25 mouse cellular contexts compared by ENCODE assay signal in genomic region chr7:122716299-122716698, GRCm38 (mm10). TPM values are rescaled to one million over a fixed set of nuclear protein-coding genes. Genes with fewer than 3 reads are reported as not detected.
DNase-seq lines count a peak whose midpoint lies in the region; ATAC-seq and TF ChIP-seq lines count a peak whose summit lies in the region.
"Had no signal": no experiment of that assay in that cellular context is flagged by ENCODE, and none has a peak within 500 bp of the region (broad histone marks: within the 10 kb centered on the region; RNA-seq: fewer than 3 reads in every experiment).

No protein-coding gene starts in this region.

- no peak for DNase-seq in midbrain, postnatal 0 days (ENCODE audit: low spot score)
- no peak for DNase-seq in midbrain, embryonic 10.5 days (ENCODE audit: low spot score)
- peak; percentile 47 for DNase-seq in heart, adult 8-10 months (ENCODE audit: low spot score)
- no peak for DNase-seq in thymus, postnatal 25 days
- no peak for DNase-seq in left cerebral cortex, adult 11 months (ENCODE audit: low spot score)
- DNase-seq: adrenal gland, postnatal 10 days; cerebellum, adult 2 months; cerebellum, postnatal 25 days; gastrocnemius, postnatal 10 days; kidney, adult 9 months; kidney, postnatal 25 days; liver, embryonic 13.5 days; lung, adult 2 months; lung, postnatal 4 days; retina, postnatal 1 day; right cerebral cortex, postnatal 25 days; spleen, adult 18-20 months had no signal

- no peak for ATAC-seq in midbrain, postnatal 0 days (ENCODE audit: low FRiP score)
- peak; percentile 62; the same call in 1 of the 2 replicates for ATAC-seq in heart, embryonic 15.5 days (replicated peaks; ENCODE audit: insufficient number of reproducible peaks, insufficient read depth, low FRiP score, low read depth)
- no peak for ATAC-seq in neural tube, embryonic 15.5 days (ENCODE audit: low FRiP score)
- ATAC-seq in kidney, embryonic 16.5 days (ENCODE audit: low FRiP score, low TSS enrichment) = no peak
- ATAC-seq: forebrain, embryonic 14.5 days had no signal

- TF ChIP-seq CTCF in midbrain, postnatal 0 days (IDR thresholded peaks at IDR 0.05) = no peak

- H3K36me3 ChIP-seq in midbrain, postnatal 0 days (ENCODE audit: insufficient read depth, low read length) = no peaks in the 10 kb centered on the region
- no peaks in the 10 kb centered on the region for H3K36me3 ChIP-seq in midbrain, embryonic 10.5 days
- no peaks in the 10 kb centered on the region for H3K36me3 ChIP-seq in heart, embryonic 15.5 days
- H3K36me3 ChIP-seq in neural tube, embryonic 15.5 days = no peaks in the 10 kb centered on the region
- H3K36me3 ChIP-seq in kidney, embryonic 16.5 days (ENCODE audit: insufficient read depth, low read length) = no peaks in the 10 kb centered on the region
- H3K36me3 ChIP-seq: heart, embryonic 13.5 days; liver, embryonic 13.5 days had no signal

- no peak overlapping the region for H3K4me3 ChIP-seq in midbrain, postnatal 0 days (ENCODE audit: low read depth, low read length)
- no peak overlapping the region for H3K4me3 ChIP-seq in midbrain, embryonic 10.5 days
- no peak overlapping the region for H3K4me3 ChIP-seq in heart, embryonic 15.5 days
- no peak overlapping the region for H3K4me3 ChIP-seq in neural tube, embryonic 15.5 days (replicated peaks)
- H3K4me3 ChIP-seq in kidney, embryonic 16.5 days (ENCODE audit: low read length) = no peak overlapping the region
- H3K4me3 ChIP-seq: heart, embryonic 13.5 days; liver, embryonic 13.5 days had no signal

- no peaks in the 10 kb centered on the region for H3K27me3 ChIP-seq in midbrain, postnatal 0 days (ENCODE audit: insufficient read depth, low read length)
- H3K27me3 ChIP-seq in midbrain, embryonic 10.5 days (ENCODE audit: low read depth, poor library complexity, severe bottlenecking) = no peaks in the 10 kb centered on the region
- H3K27me3 ChIP-seq in heart, embryonic 15.5 days = no peaks in the 10 kb centered on the region
- no peaks in the 10 kb centered on the region for H3K27me3 ChIP-seq in neural tube, embryonic 15.5 days (replicated peaks)
- H3K27me3 ChIP-seq in kidney, embryonic 16.5 days (ENCODE audit: insufficient read depth, low read length) = no peaks in the 10 kb centered on the region
- H3K27me3 ChIP-seq: liver, embryonic 13.5 days had no signal

- H3K27ac ChIP-seq in midbrain, postnatal 0 days (ENCODE audit: low read depth, low read length) = peak overlapping the region; percentile 18; the same call in 1 of the 2 replicates
- no peak overlapping the region for H3K27ac ChIP-seq in midbrain, embryonic 10.5 days (replicated peaks)
- H3K27ac ChIP-seq in heart, embryonic 15.5 days = no peak overlapping the region
- H3K27ac ChIP-seq in neural tube, embryonic 15.5 days (replicated peaks) = peak overlapping the region; percentile 34; the same call in 1 of the 2 replicates
- H3K27ac ChIP-seq in kidney, embryonic 16.5 days (ENCODE audit: low read length) = no peak overlapping the region
- H3K27ac ChIP-seq: heart, embryonic 13.5 days; hindbrain, embryonic 14.5 days; liver, embryonic 13.5 days had no signal

- H3K9me3 ChIP-seq in midbrain, postnatal 0 days (ENCODE audit: low read length) = no peaks in the 10 kb centered on the region
- no peaks in the 10 kb centered on the region for H3K9me3 ChIP-seq in midbrain, embryonic 10.5 days (replicated peaks)
- H3K9me3 ChIP-seq in heart, embryonic 15.5 days (replicated peaks) = no peaks in the 10 kb centered on the region
- no peaks in the 10 kb centered on the region for H3K9me3 ChIP-seq in neural tube, embryonic 15.5 days (replicated peaks)
- H3K9me3 ChIP-seq in kidney, embryonic 16.5 days (ENCODE audit: low read length) = no peaks in the 10 kb centered on the region
- H3K9me3 ChIP-seq: heart, embryonic 13.5 days; liver, embryonic 13.5 days had no signal

- no peaks in the 10 kb centered on the region for H3K4me1 ChIP-seq in midbrain, postnatal 0 days (ENCODE audit: insufficient read depth, low read length)
- H3K4me1 ChIP-seq in midbrain, embryonic 10.5 days = peaks cover 4% of the 10 kb centered on the region
- H3K4me1 ChIP-seq in heart, embryonic 15.5 days (replicated peaks) = no peaks in the 10 kb centered on the region
- H3K4me1 ChIP-seq in neural tube, embryonic 15.5 days = no peaks in the 10 kb centered on the region
- no peaks in the 10 kb centered on the region for H3K4me1 ChIP-seq in kidney, embryonic 16.5 days (ENCODE audit: insufficient read depth, low read length)
- H3K4me1 ChIP-seq: liver, embryonic 13.5 days had no signal

- WGBS in midbrain, postnatal 0 days = 15% methylated on average over 3 of the region's 3 CpGs
- 28% methylated on average over 3 of the region's 3 CpGs for WGBS in midbrain, embryonic 10.5 days
- WGBS in heart, embryonic 15.5 days = 30% methylated on average over 3 of the region's 3 CpGs
- 35% methylated on average over 3 of the region's 3 CpGs for WGBS in neural tube, embryonic 15.5 days
- 52% methylated on average over 3 of the region's 3 CpGs for WGBS in kidney, embryonic 16.5 days

- no peak overlapping the region for H3K4me2 ChIP-seq in midbrain, postnatal 0 days (ENCODE audit: low read depth, low read length, poor library complexity, severe bottlenecking)
- no peak overlapping the region for H3K4me2 ChIP-seq in heart, embryonic 15.5 days
- H3K4me2 ChIP-seq in neural tube, embryonic 15.5 days = no peak overlapping the region
- H3K4me2 ChIP-seq in kidney, embryonic 16.5 days (replicated peaks; ENCODE audit: low read depth, low read length) = no peak overlapping the region
- H3K4me2 ChIP-seq: heart, embryonic 13.5 days; hindbrain, embryonic 14.5 days; liver, embryonic 13.5 days had no signal

- no peak overlapping the region for H3K9ac ChIP-seq in midbrain, postnatal 0 days (replicated peaks; ENCODE audit: low read length, poor library complexity, severe bottlenecking)
- no peak overlapping the region for H3K9ac ChIP-seq in heart, embryonic 15.5 days
- no peak overlapping the region for H3K9ac ChIP-seq in neural tube, embryonic 15.5 days (replicated peaks)
- H3K9ac ChIP-seq in kidney, embryonic 16.5 days (replicated peaks; ENCODE audit: low read length) = no peak overlapping the region
- H3K9ac ChIP-seq: heart, embryonic 13.5 days; hindbrain, embryonic 14.5 days; liver, embryonic 13.5 days had no signal

RNA-seq across cellular contexts. Expression of gene Cacng3, which starts 46.0 kb away (rescaled TPM):
- total RNA-seq in midbrain, postnatal 0 days (2014; rRNA removed) = 20.9 and 29.5 TPM in 2 replicates
- 37.1 and 43.1 TPM in 2 replicates for polyA plus RNA-seq in midbrain, postnatal 0 days (2015; fragmentation: Nextera tagmentation; extraction: Ambion mirVana)
- polyA plus RNA-seq in midbrain, embryonic 10.5 days (2016; fragmentation: Nextera tagmentation; extraction: Ambion mirVana) = 0.74 and 0.96 TPM in 2 replicates
- not detected for total RNA-seq in heart, adult 8-10 months (2022)
- 0.10 and 0.80 TPM in 2 replicates for polyA plus RNA-seq in heart, embryonic 15.5 days (2015; fragmentation: Nextera tagmentation; extraction: Ambion mirVana)
- 31.3 and 34.6 TPM in 2 replicates for polyA plus RNA-seq in neural tube, embryonic 15.5 days (2015; fragmentation: Nextera tagmentation; extraction: Ambion mirVana)
- polyA plus RNA-seq in kidney, embryonic 16.5 days (2015; fragmentation: Nextera tagmentation; extraction: Ambion mirVana) = 0.35 and 0.92 TPM in 2 replicates
- total RNA-seq: monocyte, adult 5-6 weeks had no signal
- polyA plus RNA-seq: liver, embryonic 13.5 days; lung, adult 2 months; testis, adult 2 months had no signal

Comparison
In these comparisons a context has a peak if more than half of its experiments do, and no peak if none do; other contexts are left out.
1. H3K27ac ChIP-seq: peak in midbrain, postnatal 0 days (single experiment) and neural tube, embryonic 15.5 days (single experiment); none in midbrain, embryonic 10.5 days (single experiment), heart, embryonic 15.5 days (single experiment) and kidney, embryonic 16.5 days (single experiment).
2. RNA of gene Cacng3, which starts 46.0 kb away (polyA plus RNA-seq): 37.1 to 43.1 TPM in midbrain, postnatal 0 days and 31.3 to 34.6 TPM in neural tube, embryonic 15.5 days; 0.74 to 0.96 TPM in midbrain, embryonic 10.5 days, 0.35 to 0.92 TPM in kidney, embryonic 16.5 days and 0.10 to 0.80 TPM in heart, embryonic 15.5 days; every median in the first group is over 10 times any median in the second.